Mouse (Mus musculus) neural tube, embryonic 12.5 days (tissue): ENCODE results near the gene Srrm3. TPM values are rescaled to one million over a fixed set of nuclear protein-coding genes. Genes with fewer than 3 reads are reported as not detected.

Experiments
- ATAC-seq: fragments of 200-750 bp; cut with Nextera tagmentation; 2 replicates; pipeline ENCODE4 v1.8.0; 2017; ENCODE audit warnings: low read depth, mild to moderate bottlenecking, moderate TSS enrichment, moderate library complexity; ENCODE audit not compliant: low FRiP score
- H3K27ac ChIP-seq: fragments of 300-500 bp; sonication (generic); 2 replicates; pipeline ENCODE4 v1.5.1; 2016
- H3K27me3 ChIP-seq: fragments of 300-500 bp; sonication (generic); replicated peaks from 2 replicates; pipeline ENCODE4 v1.6.1; 2016; ENCODE audit warnings: mild to moderate bottlenecking
- H3K36me3 ChIP-seq: fragments of 300-500 bp; sonication (generic); 2 replicates; pipeline ENCODE4 v1.6.1; 2016; ENCODE audit warnings: mild to moderate bottlenecking
- H3K4me1 ChIP-seq: fragments of 300-500 bp; sonication (generic); 2 replicates; pipeline ENCODE4 v1.6.1; 2016
- H3K4me2 ChIP-seq: fragments of 300-500 bp; sonication (generic); replicated peaks from 2 replicates; pipeline ENCODE4 v1.6.1; 2016; ENCODE audit warnings: mild to moderate bottlenecking
- H3K4me3 ChIP-seq: fragments of 300-500 bp; sonication (generic); 2 replicates; pipeline ENCODE4 v1.5.1; 2016
- H3K9ac ChIP-seq: fragments of 300-500 bp; sonication (generic); 2 replicates; pipeline ENCODE4 v1.6.1; 2016; ENCODE audit warnings: mild to moderate bottlenecking
- H3K9me3 ChIP-seq: fragments of 300-500 bp; sonication (generic); 2 replicates; pipeline ENCODE4 v1.6.1; 2016; ENCODE audit warnings: mild to moderate bottlenecking
- WGBS: fragments of 180-500 bp; shearing (Covaris S2); methylation state at CpG from one replicate; pipeline ENCODE4 v1.1.7; 2016; 5-methylcytosine and 5-hydroxymethylcytosine counted together
- polyA plus RNA-seq: library from polyadenylated mRNA; unstranded; fragments of >200 nt; fragmentation: Nextera tagmentation; extraction: Ambion mirVana; gene quantifications from 2 replicates; pipeline ENCODE4 v1.2.1, GENCODE M21; 2016

Gene Srrm3
- polyA plus RNA-seq, 1 experiment from 2014 or later, result 71.4 TPM

- Histone ChIP-seq H3K27me3 (no peaks in the 10 kb centered on the region), H3K4me3 (no peak overlapping the region), H3K36me3 (no peaks in the 10 kb centered on the region), H3K9ac (no peak overlapping the region), H3K4me1 (peaks cover 13% of the 10 kb centered on the region), H3K27ac (no peak overlapping the region), H3K9me3 (no peaks in the 10 kb centered on the region), H3K4me2 (no peak overlapping the region)
- WGBS, result 49% methylated on average over 13 of the region's 13 CpGs
- no peak for ATAC-seq
These were observed 72.9 kb downstream of the Srrm3 start for GRCm38 (mm10) chr5:135879449-135880158.

GRCm38 (mm10) chr5:135884641-135885040 lies 78.0 kb downstream of the Srrm3 start:
- H3K36me3 ChIP-seq, result no peaks in the 10 kb centered on the region
- H3K27ac ChIP-seq, result no peak overlapping the region
- no peak overlapping the region for H3K4me3 ChIP-seq
- no peak overlapping the region for H3K4me2 ChIP-seq
- H3K27me3 ChIP-seq, result peaks cover 20% of the 10 kb centered on the region
- H3K9me3 ChIP-seq, result no peaks in the 10 kb centered on the region
- ATAC-seq, result no peak
- 73% methylated on average over 6 of the region's 6 CpGs for WGBS
- no peak overlapping the region for H3K9ac ChIP-seq
- peaks cover 18% of the 10 kb centered on the region for H3K4me1 ChIP-seq

GRCm38 (mm10) chr5:135887675-135888102 lies 81.0 kb downstream of the Srrm3 start, which contains the start of gene Hspb1:
Hspb1 (plus strand) TSS chr5:135887919.
- H3K27me3 ChIP-seq, result peaks cover 46% of the 10 kb centered on the region
- peak within 1 kb of the TSS; percentile 21; the same call in 1 of the 2 replicates for H3K4me3 ChIP-seq
- H3K36me3 ChIP-seq, result no peaks in the 10 kb centered on the region
- under 1% methylated on average over 24 of the region's 24 CpGs for WGBS
- no peaks in the 10 kb centered on the region for H3K9me3 ChIP-seq
- H3K4me2 ChIP-seq, result peak within 1 kb of the TSS; percentile 58
- H3K4me1 ChIP-seq, result peaks cover 13% of the 10 kb centered on the region; the same call in 1 of the 2 replicates
- peak; percentile 21; the same call in 1 of the 2 replicates for ATAC-seq
- H3K27ac ChIP-seq, result no peak within 1 kb of the TSS
- H3K9ac ChIP-seq, result peak within 1 kb of the TSS; percentile 38; the same call in 1 of the 2 replicates

- Histone ChIP-seq H3K9ac (no peak overlapping the region), H3K4me1 (peaks cover 13% of the 10 kb centered on the region; the same call in 1 of the 2 replicates), H3K4me2 (peak overlapping the region; percentile 42), H3K36me3 (no peaks in the 10 kb centered on the region), H3K27me3 (peaks cover 47% of the 10 kb centered on the region), H3K9me3 (no peaks in the 10 kb centered on the region), H3K27ac (no peak overlapping the region), H3K4me3 (0 out of 2 replicates have a peak overlapping the region, but pooled peaks have one; percentile 5)
- no peak for ATAC-seq
- 4% methylated on average over 30 of the region's 30 CpGs for WGBS
These were observed 81.9 kb downstream of the Srrm3 start for GRCm38 (mm10) chr5:135888405-135889215.

- Histone ChIP-seq H3K27me3 (peaks cover 47% of the 10 kb centered on the region), H3K4me2 (no peak overlapping the region), H3K4me3 (no peak overlapping the region), H3K9me3 (no peaks in the 10 kb centered on the region), H3K27ac (no peak overlapping the region), H3K4me1 (peaks cover 13% of the 10 kb centered on the region; the same call in 1 of the 2 replicates), H3K9ac (no peak overlapping the region), H3K36me3 (no peaks in the 10 kb centered on the region)
- WGBS, result 43% methylated on average over 4 of the region's 4 CpGs
- no peak for ATAC-seq
These were observed 83.6 kb downstream of the Srrm3 start for GRCm38 (mm10) chr5:135890323-135890722.

GRCm38 (mm10) chr5:135890920-135891319 lies 84.2 kb downstream of the Srrm3 start:
- Histone ChIP-seq H3K27ac (no peak overlapping the region), H3K4me1 (peaks cover 13% of the 10 kb centered on the region; the same call in 1 of the 2 replicates), H3K9ac (no peak overlapping the region), H3K4me3 (no peak overlapping the region), H3K36me3 (no peaks in the 10 kb centered on the region), H3K9me3 (no peaks in the 10 kb centered on the region), H3K4me2 (no peak overlapping the region), H3K27me3 (peaks cover 47% of the 10 kb centered on the region)
- WGBS, result 68% methylated on average over 3 of the region's 3 CpGs
- ATAC-seq, result no peak

GRCm38 (mm10) chr5:135892589-135893351 lies 86.1 kb downstream of the Srrm3 start:
- WGBS, result 53% methylated on average over 9 of the region's 9 CpGs
- Histone ChIP-seq H3K36me3 (no peaks in the 10 kb centered on the region), H3K4me3 (no peak overlapping the region), H3K27me3 (peaks cover 42% of the 10 kb centered on the region), H3K9me3 (no peaks in the 10 kb centered on the region), H3K9ac (no peak overlapping the region), H3K4me1 (peaks cover 9% of the 10 kb centered on the region; the same call in 1 of the 2 replicates), H3K4me2 (no peak overlapping the region), H3K27ac (no peak overlapping the region)
- ATAC-seq, result no peak

GRCm38 (mm10) chr5:135894958-135895357 lies 88.3 kb downstream of the Srrm3 start:
- Histone ChIP-seq H3K4me3 (no peak overlapping the region), H3K9ac (no peak overlapping the region), H3K4me2 (no peak overlapping the region), H3K27me3 (peaks cover 24% of the 10 kb centered on the region), H3K9me3 (no peaks in the 10 kb centered on the region), H3K27ac (no peak overlapping the region), H3K4me1 (no peaks in the 10 kb centered on the region), H3K36me3 (no peaks in the 10 kb centered on the region)
- no peak for ATAC-seq
- WGBS, result 84% methylated on average over 6 of the region's 6 CpGs

- 19% methylated on average over 3 of the region's 3 CpGs for WGBS
- Histone ChIP-seq H3K27me3 (no peaks in the 10 kb centered on the region), H3K9me3 (no peaks in the 10 kb centered on the region), H3K36me3 (no peaks in the 10 kb centered on the region), H3K9ac (no peak overlapping the region), H3K4me3 (no peak overlapping the region), H3K4me1 (peaks cover 1% of the 10 kb centered on the region; the same call in 1 of the 2 replicates), H3K27ac (no peak overlapping the region), H3K4me2 (no peak overlapping the region)
- ATAC-seq, result no peak
These were observed 91.3 kb downstream of the Srrm3 start for GRCm38 (mm10) chr5:135898028-135898427.

- WGBS, result 87% methylated on average over 4 of the region's 4 CpGs
- Histone ChIP-seq H3K4me2 (no peak overlapping the region), H3K27me3 (no peaks in the 10 kb centered on the region), H3K36me3 (no peaks in the 10 kb centered on the region), H3K4me3 (no peak overlapping the region), H3K9me3 (no peaks in the 10 kb centered on the region), H3K9ac (no peak overlapping the region), H3K27ac (no peak overlapping the region), H3K4me1 (peaks cover 7% of the 10 kb centered on the region; the same call in 1 of the 2 replicates)
- no peak for ATAC-seq
These were observed 92.3 kb downstream of the Srrm3 start for GRCm38 (mm10) chr5:135898995-135899394.

GRCm38 (mm10) chr5:135899833-135900232 lies 93.1 kb downstream of the Srrm3 start:
- Histone ChIP-seq H3K9ac (no peak overlapping the region), H3K27ac (no peak overlapping the region), H3K4me1 (peaks cover 7% of the 10 kb centered on the region; the same call in 1 of the 2 replicates), H3K9me3 (no peaks in the 10 kb centered on the region), H3K36me3 (no peaks in the 10 kb centered on the region), H3K4me3 (no peak overlapping the region), H3K4me2 (no peak overlapping the region), H3K27me3 (no peaks in the 10 kb centered on the region)
- ATAC-seq, result no peak
- WGBS, result 64% methylated on average over 4 of the region's 4 CpGs
